Mouse (Mus musculus): ENCODE measurements around the gene Cbx7. TPM values are rescaled to one million over a fixed set of nuclear protein-coding genes. Genes with fewer than 3 reads are reported as not detected.

Cbx7 gene
- polyA plus RNA-seq, 1 experiment from 2014 or later = 4.2 TPM

GRCm38 (mm10) chr15:79996781-79997180 is 25.9 kb upstream of the Cbx7 start:
- H3K36me3 ChIP-seq = no peaks in the 10 kb centered on the region
- WGBS = 87% methylated on average over 11 of the region's 11 CpGs
- H3K27me3 ChIP-seq = peaks cover 3% of the 10 kb centered on the region; the same call in 1 of the 2 replicates
- no peak overlapping the region for H3K27ac ChIP-seq
- H3K4me1 ChIP-seq = 0 out of 2 replicates have a peak, but pooled peaks cover 2% of the 10 kb centered on the region
- H3K4me3 ChIP-seq = no peak overlapping the region
- ATAC-seq (ENCODE audit: low FRiP score) = no peak
- no peaks in the 10 kb centered on the region for H3K9me3 ChIP-seq (replicated peaks)
- H3K4me2 ChIP-seq (replicated peaks) = no peak overlapping the region
- no peak overlapping the region for H3K9ac ChIP-seq

GRCm38 (mm10) chr15:79995552-79995951 is 24.6 kb upstream of the Cbx7 start:
- Histone ChIP-seq H3K27me3 (peaks cover 3% of the 10 kb centered on the region; the same call in 1 of the 2 replicates), H3K4me3 (no peak overlapping the region), H3K4me2 (replicated peaks) (no peak overlapping the region), H3K36me3 (no peaks in the 10 kb centered on the region), H3K4me1 (0 out of 2 replicates have a peak, but pooled peaks cover 1% of the 10 kb centered on the region), H3K27ac (no peak overlapping the region), H3K9me3 (replicated peaks) (no peaks in the 10 kb centered on the region), H3K9ac (no peak overlapping the region)
- WGBS = 96% methylated on average over 7 of the region's 7 CpGs
- no peak for ATAC-seq (ENCODE audit: low FRiP score)

- Histone ChIP-seq H3K4me2 (replicated peaks) (no peak overlapping the region), H3K27me3 (0 out of 2 replicates have a peak, but pooled peaks cover 3% of the 10 kb centered on the region), H3K4me3 (no peak overlapping the region), H3K4me1 (no peaks in the 10 kb centered on the region), H3K36me3 (no peaks in the 10 kb centered on the region), H3K27ac (no peak overlapping the region), H3K9ac (no peak overlapping the region), H3K9me3 (replicated peaks) (no peaks in the 10 kb centered on the region)
- 77% methylated on average over 4 of the region's 4 CpGs for WGBS
- no peak for ATAC-seq (ENCODE audit: low FRiP score)
Measured at GRCm38 (mm10) chr15:79994566-79994965, 23.6 kb upstream of the Cbx7 start.

GRCm38 (mm10) chr15:79986182-79986581 is 15.3 kb upstream of the Cbx7 start:
- H3K9ac ChIP-seq = no peak overlapping the region

DNA sequence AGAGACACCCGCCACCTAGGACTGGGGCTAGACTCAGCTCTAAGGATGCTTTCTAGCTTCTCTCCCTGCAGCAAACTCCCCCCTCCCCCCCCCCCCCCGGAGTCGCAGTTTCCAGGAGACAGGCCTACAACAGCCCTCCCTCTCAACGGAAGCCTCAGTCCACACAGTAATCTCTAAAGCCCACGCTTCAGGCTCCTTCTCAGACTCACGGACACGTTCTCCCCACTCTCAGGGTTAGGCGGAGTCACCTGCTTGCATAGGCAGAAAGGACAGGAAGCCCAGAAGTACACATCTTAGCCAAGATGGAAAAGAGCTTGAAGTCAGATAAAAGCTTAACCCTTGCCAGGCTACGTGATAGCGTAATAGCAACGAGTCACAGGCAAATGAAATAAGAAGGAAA is 14.6 kb upstream of the Cbx7 start:
- Histone ChIP-seq H3K4me2 (replicated peaks) (no peak overlapping the region), H3K27ac (no peak overlapping the region), H3K9me3 (replicated peaks) (no peaks in the 10 kb centered on the region), H3K27me3 (no peaks in the 10 kb centered on the region), H3K36me3 (no peaks in the 10 kb centered on the region), H3K9ac (no peak overlapping the region), H3K4me3 (no peak overlapping the region), H3K4me1 (peaks cover 6% of the 10 kb centered on the region; the same call in 1 of the 2 replicates)
- 79% methylated on average over 9 of the region's 11 CpGs for WGBS
- no peak for ATAC-seq (ENCODE audit: low FRiP score)

More at GRCm38 (mm10) chr15:79986182-79986581, 15.3 kb upstream of the Cbx7 start:
- Histone ChIP-seq H3K27ac (no peak overlapping the region), H3K4me2 (replicated peaks) (no peak overlapping the region), H3K9me3 (replicated peaks) (no peaks in the 10 kb centered on the region), H3K4me1 (peaks cover 6% of the 10 kb centered on the region; the same call in 1 of the 2 replicates), H3K27me3 (no peaks in the 10 kb centered on the region), H3K36me3 (no peaks in the 10 kb centered on the region), H3K4me3 (no peak overlapping the region)
- 71% methylated on average over 8 of the region's 8 CpGs for WGBS
- no peak for ATAC-seq (ENCODE audit: low FRiP score)

GRCm38 (mm10) chr15:79984152-79984551 is 13.2 kb upstream of the Cbx7 start:
- Histone ChIP-seq H3K9me3 (replicated peaks) (no peaks in the 10 kb centered on the region), H3K9ac (no peak overlapping the region), H3K4me3 (no peak overlapping the region), H3K36me3 (no peaks in the 10 kb centered on the region), H3K27ac (no peak overlapping the region), H3K4me2 (replicated peaks) (no peak overlapping the region), H3K27me3 (no peaks in the 10 kb centered on the region), H3K4me1 (peaks cover 6% of the 10 kb centered on the region; the same call in 1 of the 2 replicates)
- ATAC-seq (ENCODE audit: low FRiP score) = no peak
- 34% methylated on average over 6 of the region's 7 CpGs for WGBS

DNA sequence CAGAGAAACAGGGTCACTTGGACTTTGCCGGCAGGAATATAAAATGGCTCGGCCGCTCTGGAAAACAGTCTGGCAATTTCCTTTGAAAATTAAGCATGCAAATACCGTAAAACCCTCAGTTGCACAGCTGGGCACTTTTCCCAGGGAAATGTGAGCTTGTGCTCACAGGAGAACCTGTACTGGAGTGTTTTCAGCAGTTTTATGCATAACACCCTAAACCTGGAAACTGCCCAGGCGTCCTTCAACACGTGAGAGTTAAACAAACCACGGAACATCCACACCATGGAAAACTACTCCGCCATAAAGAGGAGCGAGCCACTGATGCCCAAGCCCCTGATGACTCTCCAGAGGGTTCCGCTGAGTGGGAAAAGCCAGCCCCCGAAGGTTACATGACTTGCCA is 9.8 kb upstream of the Cbx7 start:
- Histone ChIP-seq H3K9me3 (replicated peaks) (no peaks in the 10 kb centered on the region), H3K36me3 (no peaks in the 10 kb centered on the region), H3K4me1 (peaks cover 6% of the 10 kb centered on the region; the same call in 1 of the 2 replicates), H3K4me3 (no peak overlapping the region), H3K27me3 (no peaks in the 10 kb centered on the region), H3K4me2 (replicated peaks) (no peak overlapping the region), H3K27ac (no peak overlapping the region), H3K9ac (no peak overlapping the region)
- ATAC-seq (ENCODE audit: low FRiP score) = no peak
- 77% methylated on average over 11 of the region's 11 CpGs for WGBS

GRCm38 (mm10) chr15:79972186-79972585 is 1.3 kb upstream of the Cbx7 start:
- no peaks in the 10 kb centered on the region for H3K36me3 ChIP-seq
- no peaks in the 10 kb centered on the region for H3K4me1 ChIP-seq
- H3K9me3 ChIP-seq (replicated peaks) = no peaks in the 10 kb centered on the region
- H3K27ac ChIP-seq = no peak overlapping the region
- no peak overlapping the region for H3K4me2 ChIP-seq (replicated peaks)
- H3K9ac ChIP-seq = no peak overlapping the region
- no peak for ATAC-seq (ENCODE audit: low FRiP score)
- WGBS = 98% methylated on average over 11 of the region's 11 CpGs
- no peaks in the 10 kb centered on the region for H3K27me3 ChIP-seq
- no peak overlapping the region for H3K4me3 ChIP-seq

- Histone ChIP-seq H3K4me2 (replicated peaks) (no peak overlapping the region), H3K9me3 (replicated peaks) (no peaks in the 10 kb centered on the region), H3K27me3 (no peaks in the 10 kb centered on the region), H3K27ac (no peak overlapping the region), H3K9ac (no peak overlapping the region), H3K4me1 (no peaks in the 10 kb centered on the region), H3K4me3 (no peak overlapping the region), H3K36me3 (no peaks in the 10 kb centered on the region)
- no peak for ATAC-seq (ENCODE audit: low FRiP score)
- 95% methylated on average over 18 of the region's 18 CpGs for WGBS
Measured at GRCm38 (mm10) chr15:79970491-79970890, 428 bp downstream of the Cbx7 start.

GRCm38 (mm10) chr15:79967346-79967745 is 3.6 kb downstream of the Cbx7 start:
- ATAC-seq (ENCODE audit: low FRiP score) = no peak
- H3K27ac ChIP-seq = no peak overlapping the region
- H3K27me3 ChIP-seq = no peaks in the 10 kb centered on the region
- H3K36me3 ChIP-seq = no peaks in the 10 kb centered on the region
- no peak overlapping the region for H3K9ac ChIP-seq
- H3K9me3 ChIP-seq (replicated peaks) = no peaks in the 10 kb centered on the region
- no peak overlapping the region for H3K4me2 ChIP-seq (replicated peaks)
- no peaks in the 10 kb centered on the region for H3K4me1 ChIP-seq
- 85% methylated on average over 6 of the region's 6 CpGs for WGBS
- no peak overlapping the region for H3K4me3 ChIP-seq

DNA sequence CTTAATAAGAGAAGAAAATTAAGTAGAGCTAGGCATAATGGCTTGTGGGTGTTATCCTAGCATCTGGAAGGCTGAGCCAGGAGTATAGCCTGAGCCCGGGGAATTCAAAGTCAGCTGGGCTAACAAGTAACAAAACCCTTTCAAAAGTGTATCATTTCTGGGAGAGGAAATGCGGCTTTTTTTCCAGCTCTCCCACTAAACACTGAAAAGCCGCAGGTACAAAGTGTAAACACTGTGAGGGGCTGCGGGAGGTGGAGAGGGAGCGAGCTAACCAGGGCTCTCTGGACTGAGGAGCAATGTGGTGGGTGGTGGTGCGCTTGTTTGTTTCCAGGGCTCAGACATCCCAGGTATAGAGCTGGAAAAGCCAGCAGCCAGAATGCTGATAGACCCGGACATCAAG is 6.5 kb downstream of the Cbx7 start:
- H3K4me2 ChIP-seq (replicated peaks) = no peak overlapping the region
- H3K27me3 ChIP-seq = no peaks in the 10 kb centered on the region
- H3K9me3 ChIP-seq (replicated peaks) = no peaks in the 10 kb centered on the region
- no peak for ATAC-seq (ENCODE audit: low FRiP score)
- 94% methylated on average over 7 of the region's 7 CpGs for WGBS
- no peaks in the 10 kb centered on the region for H3K36me3 ChIP-seq
- H3K27ac ChIP-seq = no peak overlapping the region
- no peak overlapping the region for H3K9ac ChIP-seq
- H3K4me3 ChIP-seq = no peak overlapping the region
- peaks cover 7% of the 10 kb centered on the region for H3K4me1 ChIP-seq

- Histone ChIP-seq H3K4me1 (peaks cover 7% of the 10 kb centered on the region), H3K27me3 (no peaks in the 10 kb centered on the region), H3K36me3 (no peaks in the 10 kb centered on the region), H3K9ac (no peak overlapping the region), H3K4me2 (replicated peaks) (no peak overlapping the region), H3K4me3 (no peak overlapping the region), H3K9me3 (replicated peaks) (no peaks in the 10 kb centered on the region), H3K27ac (no peak overlapping the region)
- no peak for ATAC-seq (ENCODE audit: low FRiP score)
- WGBS = 89% methylated on average over 18 of the region's 18 CpGs
Measured at GRCm38 (mm10) chr15:79962661-79963060, 8.3 kb downstream of the Cbx7 start.

DNA sequence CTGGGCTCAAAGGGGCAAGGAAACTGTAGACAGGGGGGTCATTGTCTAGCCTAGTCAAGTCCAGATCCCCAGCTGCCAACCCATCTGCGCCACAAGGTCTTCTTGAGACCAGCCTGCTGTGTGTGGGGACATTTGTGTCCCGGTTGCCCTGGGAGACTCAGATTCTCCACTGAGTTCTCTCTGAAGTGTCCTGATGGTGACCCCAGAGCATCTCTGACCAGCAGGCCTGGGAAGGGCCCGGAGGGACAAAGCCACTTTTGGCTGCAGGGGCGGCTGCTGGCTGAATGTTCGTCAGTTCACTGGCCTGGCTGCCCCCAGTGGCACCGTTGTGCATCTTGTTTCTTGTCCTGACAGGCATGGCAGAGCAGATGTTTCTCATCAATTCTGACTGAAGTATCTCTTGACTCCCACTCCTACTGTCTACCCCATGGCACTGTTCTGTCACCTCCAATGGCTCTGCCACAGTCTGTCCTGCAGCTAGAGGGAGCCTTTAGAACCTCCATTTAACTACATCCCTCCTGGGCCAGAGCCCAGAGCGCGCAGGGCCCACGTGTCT is 9.5 kb downstream of the Cbx7 start:
- 48% methylated on average over 9 of the region's 9 CpGs for WGBS
- no peak for ATAC-seq (ENCODE audit: low FRiP score)
- H3K36me3 ChIP-seq = no peaks in the 10 kb centered on the region

More for the DNA sequence above, 9.5 kb downstream of the Cbx7 start:
- Histone ChIP-seq H3K9ac (no peak overlapping the region), H3K4me3 (no peak overlapping the region), H3K9me3 (replicated peaks) (no peaks in the 10 kb centered on the region), H3K27ac (no peak overlapping the region), H3K4me2 (replicated peaks) (no peak overlapping the region), H3K27me3 (no peaks in the 10 kb centered on the region), H3K4me1 (peaks cover 7% of the 10 kb centered on the region)

Data from hindbrain, embryonic 12.5 days (tissue).